Comparison of ENCODE assay signal across 22 mouse cellular contexts in the genomic region with DNA sequence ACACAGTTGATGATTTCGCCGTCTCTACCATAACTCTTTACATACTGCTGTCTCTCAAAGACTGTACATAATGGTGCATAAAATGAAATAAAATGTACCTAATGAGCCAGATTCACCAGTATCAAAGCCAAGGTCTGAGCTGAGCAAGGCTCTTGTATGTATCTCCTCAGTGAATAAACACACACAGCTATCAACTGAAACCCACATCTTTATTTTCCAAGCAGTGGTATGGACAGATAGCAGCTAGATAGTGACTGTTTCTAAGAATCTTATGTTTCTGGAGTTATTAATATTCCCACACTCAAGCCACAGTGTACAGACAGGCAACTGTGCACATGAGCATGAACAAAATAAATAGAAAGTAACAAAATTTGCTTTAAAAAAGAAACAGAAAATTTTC. TPM values are rescaled to one million over a fixed set of nuclear protein-coding genes. Genes with fewer than 3 reads are reported as not detected.
DNase-seq lines count a peak whose midpoint lies in the region; ATAC-seq and TF ChIP-seq lines count a peak whose summit lies in the region.
"Had no signal": no experiment of that assay in that cellular context is flagged by ENCODE, and none has a peak within 500 bp of the region (broad histone marks: within the 10 kb centered on the region; RNA-seq: fewer than 3 reads in every experiment).

No protein-coding gene starts in this region.

- no peaks in the 10 kb centered on the region for H3K36me3 ChIP-seq in spleen, adult 2 months (ENCODE audit: control insufficient read depth, insufficient read depth, low read length)
- H3K36me3 ChIP-seq in liver, postnatal 0 days (replicated peaks; ENCODE audit: insufficient read depth, low read length), result no peaks in the 10 kb centered on the region
- H3K36me3 ChIP-seq: heart, embryonic 13.5 days; limb, embryonic 12.5 days; neural tube, embryonic 15.5 days; stomach, embryonic 15.5 days had no signal

- peak overlapping the region; percentile 38; the same call in 1 of the 2 replicates for H3K4me2 ChIP-seq in liver, postnatal 0 days (ENCODE audit: low read depth, low read length)
- H3K4me2 ChIP-seq: heart, embryonic 13.5 days; limb, embryonic 12.5 days; lung, embryonic 14.5 days; neural tube, embryonic 15.5 days; stomach, embryonic 15.5 days had no signal

- peaks cover 15% of the 10 kb centered on the region; the same call in 1 of the 2 replicates for H3K4me1 ChIP-seq in spleen, adult 2 months (ENCODE audit: control insufficient read depth, insufficient read depth, insufficient read length)
- H3K4me1 ChIP-seq in liver, postnatal 0 days (ENCODE audit: insufficient read depth), result peaks cover 35% of the 10 kb centered on the region

- no peaks in the 10 kb centered on the region for H3K27me3 ChIP-seq in spleen, adult 2 months (ENCODE audit: control insufficient read depth, insufficient read depth, low read length)
- no peaks in the 10 kb centered on the region for H3K27me3 ChIP-seq in liver, postnatal 0 days (ENCODE audit: insufficient read depth, low read length)
- H3K27me3 ChIP-seq: heart, embryonic 13.5 days; limb, embryonic 12.5 days; neural tube, embryonic 15.5 days; stomach, embryonic 15.5 days had no signal

- intact Hi-C loops in left cerebral cortex, postnatal 14 days (cut with DNase I), result no loop called here

- no peak for DNase-seq in spleen, adult 2 months (ENCODE audit: low read depth in 1 of 2, low spot score in 2 of 2)
- DNase-seq in spleen, adult 12 weeks (ENCODE audit: low spot score), result no peak
- DNase-seq in liver, postnatal 0 days, result no peak
- no peak for DNase-seq in left cerebral cortex, adult 18-20 months (ENCODE audit: low spot score in 2 of 2)
- no peak for DNase-seq in adrenal gland, postnatal 14 days
- no peak for DNase-seq in left cerebral cortex, postnatal 14 days (ENCODE audit: low spot score in 2 of 2)
- DNase-seq: adrenal gland, postnatal 25 days; cerebellum, adult 11 months; cerebellum, postnatal 10 days; forebrain, postnatal 0 days; gastrocnemius, postnatal 25 days; heart, adult 2 months; heart, postnatal 14 days; kidney, adult 2 months; lung, embryonic 14.5 days; right cerebral cortex, postnatal 14 days had no signal

- H3K9ac ChIP-seq in liver, postnatal 0 days (replicated peaks), result no peak overlapping the region
- H3K9ac ChIP-seq: forebrain, postnatal 0 days; heart, embryonic 13.5 days; limb, embryonic 12.5 days; lung, embryonic 14.5 days; neural tube, embryonic 15.5 days; stomach, embryonic 15.5 days had no signal

- H3K27ac ChIP-seq in spleen, adult 2 months (ENCODE audit: insufficient read depth, low read length), result 0 out of 2 replicates have a peak overlapping the region, but pooled peaks have one; percentile 13
- peak overlapping the region; percentile 64 for H3K27ac ChIP-seq in liver, postnatal 0 days (ENCODE audit: low read depth)
- H3K27ac ChIP-seq: heart, adult 2 months; heart, embryonic 13.5 days; kidney, postnatal 0 days; limb, embryonic 12.5 days; neural tube, embryonic 15.5 days; stomach, embryonic 15.5 days had no signal

- no peak overlapping the region for H3K4me3 ChIP-seq in spleen, adult 2 months (ENCODE audit: extremely low read depth, insufficient read depth, insufficient read length)
- H3K4me3 ChIP-seq in liver, postnatal 0 days (ENCODE audit: low read depth, low read length), result no peak overlapping the region
- H3K4me3 ChIP-seq: heart, adult 2 months; heart, embryonic 13.5 days; limb, embryonic 12.5 days; neural tube, embryonic 15.5 days; stomach, embryonic 15.5 days had no signal

- 49% methylated on average over 2 of the region's 2 CpGs for WGBS in spleen, adult 2 months
- WGBS in liver, postnatal 0 days (ENCODE audit: insufficient replicate concordance), result 47% methylated on average over 2 of the region's 2 CpGs

- peak; percentile 79 for TF ChIP-seq EP300 in liver, postnatal 0 days (IDR thresholded peaks at IDR 0.05; ENCODE audit: low read depth)

- TF ChIP-seq POLR2A in spleen, adult 2 months (IDR thresholded peaks at IDR 0.05; ENCODE audit: low read depth, low read length), result no peak

- peak; percentile 10; the same call in 1 of the 2 replicates for ATAC-seq in common myeloid progenitor, adult 5-6 weeks (replicated peaks; ENCODE audit: low read depth, poor library complexity, severe bottlenecking)
- peak; percentile 66 for ATAC-seq in liver, postnatal 0 days
- ATAC-seq: forebrain, postnatal 0 days had no signal

- H3K9me3 ChIP-seq in liver, postnatal 0 days (ENCODE audit: low read length), result no peaks in the 10 kb centered on the region
- H3K9me3 ChIP-seq: heart, embryonic 13.5 days; limb, embryonic 12.5 days; neural tube, embryonic 15.5 days; stomach, embryonic 15.5 days had no signal

- TF ChIP-seq CTCF in spleen, adult 2 months (IDR thresholded peaks at IDR 0.05; ENCODE audit: extremely low read depth, insufficient read depth, insufficient read length, insufficient replicate concordance), result no peak
- TF ChIP-seq CTCF in liver, postnatal 0 days (IDR thresholded peaks at IDR 0.05; ENCODE audit: low read depth), result no peak

RNA-seq across cellular contexts. Expression of a gene that starts 10.7 kb away (rescaled TPM):
- polyA plus RNA-seq in spleen, adult 2 months (2012; rRNA removed), result 22.1 and 26.6 TPM in 2 replicates
- 28.0 and 36.5 TPM in 2 replicates for total RNA-seq in common myeloid progenitor, adult 5-6 weeks (2017)
- 13.1 and 13.5 TPM in 2 replicates for polyA plus RNA-seq in liver, postnatal 0 days (2015; fragmentation: Nextera tagmentation; extraction: Ambion mirVana)
- 10 to 100 TPM; 15.5 to 16.7 TPM for total RNA-seq in left cerebral cortex, adult 18-20 months (2021)
- 48.4 and 49.2 TPM in 2 replicates for total RNA-seq in adrenal gland, postnatal 14 days (2021)
- 10 to 100 TPM; 11.4 to 12.2 TPM for total RNA-seq in left cerebral cortex, postnatal 14 days (2021)
